Mouse (Mus musculus) liver, embryonic 16.5 days (tissue): ENCODE measurements around the gene Bcan. TPM values are rescaled to one million over a fixed set of nuclear protein-coding genes. Genes with fewer than 3 reads are reported as not detected.
A peak's percentile ranks its signal among the peaks of the same experiment; 100 is the strongest.

Source experiments
- ATAC-seq: fragments of 200-750 bp; cut with Nextera tagmentation; 2 replicates; pipeline ENCODE4 v1.8.0; 2017; ENCODE audit warnings: low read depth, mild to moderate bottlenecking, moderate number of reproducible peaks, moderate library complexity
- H3K27ac ChIP-seq: fragments of 300-500 bp; sonication (generic); 2 replicates; pipeline ENCODE4 v1.5.1; 2014; ENCODE audit warnings: mild to moderate bottlenecking, low read length
- H3K27me3 ChIP-seq: fragments of 300-500 bp; sonication (generic); 2 replicates; pipeline ENCODE4 v1.6.1; 2014; ENCODE audit warnings: low read depth, low read length, mixed read lengths; ENCODE audit not compliant: control insufficient read depth, insufficient read depth
- H3K36me3 ChIP-seq: fragments of 300-500 bp; sonication (generic); 2 replicates; pipeline ENCODE4 v1.6.1; 2014; ENCODE audit warnings: mild to moderate bottlenecking; ENCODE audit not compliant: control insufficient read depth, insufficient read depth
- H3K4me1 ChIP-seq: fragments of 300-500 bp; sonication (generic); 2 replicates; pipeline ENCODE4 v1.6.1; 2014; ENCODE audit warnings: low read depth, low read length, mixed read lengths; ENCODE audit not compliant: control insufficient read depth
- H3K4me2 ChIP-seq: fragments of 300-500 bp; sonication (generic); 2 replicates; pipeline ENCODE4 v1.6.1; 2014; ENCODE audit warnings: low read depth, low read length, mixed read lengths
- H3K4me3 ChIP-seq: fragments of 300-500 bp; sonication (generic); 2 replicates; pipeline ENCODE4 v1.5.1; 2014; ENCODE audit warnings: low read depth, mild to moderate bottlenecking, low read length
- H3K9ac ChIP-seq: fragments of 300-500 bp; sonication (generic); 2 replicates; pipeline ENCODE4 v1.6.1; 2014; ENCODE audit warnings: low read depth, low read length
- H3K9me3 ChIP-seq: fragments of 300-500 bp; sonication (generic); replicated peaks from 2 replicates; pipeline ENCODE4 v1.6.1; 2016; ENCODE audit warnings: low read length; ENCODE audit not compliant: control insufficient read depth
- WGBS: fragments of 180-500 bp; shearing (Covaris S2); extraction: QIAGEN DNeasy Blood & Tissue Kit; methylation state at CpG from one replicate; pipeline ENCODE4 v1.1.7; 2014; ENCODE audit not compliant: insufficient replicate concordance; 5-methylcytosine and 5-hydroxymethylcytosine counted together
- polyA plus RNA-seq: library from polyadenylated mRNA; unstranded; fragments of >200 nt; fragmentation: Nextera tagmentation; extraction: Ambion mirVana; gene quantifications from 2 replicates; pipeline ENCODE4 v1.2.1, GENCODE M21; 2015

Gene Bcan
- 0.04 TPM in 1 of 2 replicates, not detected in the other for polyA plus RNA-seq

- Histone ChIP-seq H3K9me3 (no peaks in the 10 kb centered on the region), H3K27ac (no peak within 1 kb of the TSS), H3K9ac (no peak within 1 kb of the TSS), H3K4me1 (no peaks in the 10 kb centered on the region; the same call in 1 of the 2 replicates), H3K4me3 (0 out of 2 replicates have a peak within 1 kb of the TSS, but pooled peaks have one; percentile 5), H3K27me3 (peaks cover 85% of the 10 kb centered on the region), H3K4me2 (no peak within 1 kb of the TSS), H3K36me3 (no peaks in the 10 kb centered on the region)
- WGBS, result 2% methylated on average over 33 of the region's 39 CpGs
- no peak for ATAC-seq
Observed at GRCm38 (mm10) chr3:88000181-88000580, at the start of gene Bcan. Gene Bcan, minus strand, starts transcription at chr3:88000230.

GRCm38 (mm10) chr3:88049532-88049931 lies 49.5 kb upstream of the Bcan start:
- H3K27ac ChIP-seq, result no peak overlapping the region

GRCm38 (mm10) chr3:88042661-88043421 lies 42.8 kb upstream of the Bcan start, which contains the start of gene Gpatch4:
Gene Gpatch4, plus strand, starts transcription at chr3:88043108.
- no peak within 1 kb of the TSS for H3K27ac ChIP-seq

More at GRCm38 (mm10) chr3:88049532-88049931, 49.5 kb upstream of the Bcan start:
- ATAC-seq, result no peak
- Histone ChIP-seq H3K27me3 (no peaks in the 10 kb centered on the region), H3K36me3 (no peaks in the 10 kb centered on the region; the same call in none of the 2 replicates), H3K4me2 (no peak overlapping the region), H3K9me3 (no peaks in the 10 kb centered on the region), H3K9ac (no peak overlapping the region), H3K4me3 (no peak overlapping the region), H3K4me1 (no peaks in the 10 kb centered on the region; the same call in 1 of the 2 replicates)
- 49% methylated on average over 3 of the region's 3 CpGs for WGBS

GRCm38 (mm10) chr3:88035561-88036293 lies 35.7 kb upstream of the Bcan start:
- Histone ChIP-seq H3K36me3 (no peaks in the 10 kb centered on the region), H3K27me3 (peaks cover 18% of the 10 kb centered on the region), H3K4me3 (no peak overlapping the region), H3K27ac (no peak overlapping the region), H3K4me2 (no peak overlapping the region), H3K4me1 (no peaks in the 10 kb centered on the region), H3K9me3 (no peaks in the 10 kb centered on the region), H3K9ac (no peak overlapping the region)
- WGBS, result 32% methylated on average over 1 of the region's 1 CpGs
- ATAC-seq, result no peak

More at GRCm38 (mm10) chr3:88042661-88043421, 42.8 kb upstream of the Bcan start, which contains the start of gene Gpatch4:
- peaks cover 9% of the 10 kb centered on the region for H3K4me1 ChIP-seq
- peak within 1 kb of the TSS; percentile 75 for H3K4me2 ChIP-seq
- ATAC-seq, result peak; percentile 94
- H3K4me3 ChIP-seq, result peak within 1 kb of the TSS; percentile 74
- WGBS, result 7% methylated on average over 36 of the region's 36 CpGs
- peak within 1 kb of the TSS; percentile 55 for H3K9ac ChIP-seq
- H3K27me3 ChIP-seq, result peaks cover 3% of the 10 kb centered on the region
- H3K36me3 ChIP-seq, result no peaks in the 10 kb centered on the region
- H3K9me3 ChIP-seq, result no peaks in the 10 kb centered on the region

- H3K4me2 ChIP-seq, result no peak overlapping the region
- WGBS, result 51% methylated on average over 5 of the region's 5 CpGs
- no peaks in the 10 kb centered on the region for H3K4me1 ChIP-seq
- peaks cover 25% of the 10 kb centered on the region for H3K27me3 ChIP-seq
- no peak overlapping the region for H3K27ac ChIP-seq
- ATAC-seq, result no peak
- no peak overlapping the region for H3K9ac ChIP-seq
- no peaks in the 10 kb centered on the region for H3K9me3 ChIP-seq
- no peaks in the 10 kb centered on the region for H3K36me3 ChIP-seq
- H3K4me3 ChIP-seq, result no peak overlapping the region
Observed at GRCm38 (mm10) chr3:88033506-88033905, 33.5 kb upstream of the Bcan start.

GRCm38 (mm10) chr3:88030608-88031395 lies 30.8 kb upstream of the Bcan start:
- ATAC-seq, result peak; percentile 74
- Histone ChIP-seq H3K4me1 (no peaks in the 10 kb centered on the region), H3K4me2 (no peak overlapping the region; the same call in 1 of the 2 replicates), H3K27ac (no peak overlapping the region), H3K9ac (no peak overlapping the region), H3K9me3 (peaks cover 3% of the 10 kb centered on the region), H3K36me3 (no peaks in the 10 kb centered on the region), H3K27me3 (peaks cover 25% of the 10 kb centered on the region), H3K4me3 (no peak overlapping the region)
- 17% methylated on average over 19 of the region's 19 CpGs for WGBS

- WGBS, result 40% methylated on average over 5 of the region's 5 CpGs
- Histone ChIP-seq H3K36me3 (no peaks in the 10 kb centered on the region), H3K4me3 (no peak within 1 kb of the TSS), H3K27ac (no peak within 1 kb of the TSS), H3K4me2 (no peak within 1 kb of the TSS), H3K9ac (no peak within 1 kb of the TSS), H3K4me1 (peaks cover 9% of the 10 kb centered on the region), H3K27me3 (peaks cover 57% of the 10 kb centered on the region), H3K9me3 (peaks cover 3% of the 10 kb centered on the region)
- no peak for ATAC-seq
Observed at GRCm38 (mm10) chr3:88027434-88028186, 27.6 kb upstream of the Bcan start, which contains the start of gene Hapln2. Gene Hapln2, minus strand, starts transcription at chr3:88027583.

- Histone ChIP-seq H3K9ac (no peak overlapping the region), H3K27me3 (peaks cover 60% of the 10 kb centered on the region), H3K4me3 (no peak overlapping the region), H3K9me3 (peaks cover 3% of the 10 kb centered on the region), H3K27ac (no peak overlapping the region), H3K4me2 (no peak overlapping the region), H3K36me3 (no peaks in the 10 kb centered on the region), H3K4me1 (peaks cover 11% of the 10 kb centered on the region)
- ATAC-seq, result no peak
- WGBS, result 43% methylated on average over 7 of the region's 7 CpGs
Observed at GRCm38 (mm10) chr3:88026823-88027222, 26.8 kb upstream of the Bcan start.
